Mouse (Mus musculus) heart, adult 2 months (tissue): ENCODE results near the gene Ncoa5.

Experiments used
- CTCF ChIP-seq: fragments of 200-600 bp; IDR thresholded peaks from 2 replicates; pipeline ENCODE4 v1.8.1; 2022; ENCODE audit warnings: antibody characterized with exemption, mild to moderate bottlenecking, moderate library complexity
- POLR2A ChIP-seq: fragments of 200-500 bp; IDR thresholded peaks from 2 replicates; pipeline ENCODE4 v1.6.1; 2011; ENCODE audit warnings: mild to moderate bottlenecking, low read depth, low read length, control low read depth; ENCODE audit not compliant: insufficient read depth

GRCm38 (mm10) chr2:165051566-165051965 is 16.9 kb upstream of the Ncoa5 start:
- no peak for TF ChIP-seq CTCF
- TF ChIP-seq POLR2A = no peak
